Mouse (Mus musculus): ENCODE results near the gene Cdkal1. TPM values are rescaled to one million over a fixed set of nuclear protein-coding genes. Genes with fewer than 3 reads are reported as not detected.

The Cdkal1 gene
- polyA plus RNA-seq, 1 experiment, result 1.2 TPM

GRCm38 (mm10) chr13:29504861-29505568 lies 350.5 kb downstream of the Cdkal1 start:
- TF ChIP-seq POLR2A (IDR thresholded peaks at IDR 0.05; ENCODE audit: low read depth, low read length) (no peak), CTCF (IDR thresholded peaks at IDR 0.05; ENCODE audit: extremely low read depth, insufficient read depth, insufficient read length, insufficient replicate concordance) (no peak)
- H3K4me3 ChIP-seq (ENCODE audit: extremely low read depth, insufficient read depth, insufficient read length), result no peak overlapping the region
- no peaks in the 10 kb centered on the region for H3K27me3 ChIP-seq (ENCODE audit: control insufficient read depth, insufficient read depth, low read length)
- DNase-seq (ENCODE audit: low read depth in 1 of 2, low spot score in 2 of 2), result no peak
- H3K27ac ChIP-seq (ENCODE audit: insufficient read depth, low read length), result no peak overlapping the region
- 87% methylated on average over 4 of the region's 4 CpGs for WGBS
- no peaks in the 10 kb centered on the region; the same call in 1 of the 2 replicates for H3K4me1 ChIP-seq (ENCODE audit: control insufficient read depth, insufficient read depth, insufficient read length)
- H3K36me3 ChIP-seq (ENCODE audit: control insufficient read depth, insufficient read depth, low read length), result no peaks in the 10 kb centered on the region

GRCm38 (mm10) chr13:29503147-29504044 lies 352.1 kb downstream of the Cdkal1 start:
- WGBS, result 69% methylated on average over 6 of the region's 6 CpGs
- Histone ChIP-seq H3K27me3 (ENCODE audit: control insufficient read depth, insufficient read depth, low read length) (no peaks in the 10 kb centered on the region), H3K4me3 (ENCODE audit: extremely low read depth, insufficient read depth, insufficient read length) (no peak overlapping the region), H3K4me1 (ENCODE audit: control insufficient read depth, insufficient read depth, insufficient read length) (peaks cover 2% of the 10 kb centered on the region; the same call in 1 of the 2 replicates), H3K27ac (ENCODE audit: insufficient read depth, low read length) (no peak overlapping the region), H3K36me3 (ENCODE audit: control insufficient read depth, insufficient read depth, low read length) (no peaks in the 10 kb centered on the region)
- no peak for DNase-seq (ENCODE audit: low read depth in 1 of 2, low spot score in 2 of 2)
- no peak for TF ChIP-seq POLR2A (IDR thresholded peaks at IDR 0.05; ENCODE audit: low read depth, low read length)
- no peak for TF ChIP-seq CTCF (IDR thresholded peaks at IDR 0.05; ENCODE audit: extremely low read depth, insufficient read depth, insufficient read length, insufficient replicate concordance)

GRCm38 (mm10) chr13:29502481-29503146 lies 352.9 kb downstream of the Cdkal1 start:
- no peak for DNase-seq (ENCODE audit: low read depth in 1 of 2, low spot score in 2 of 2)
- TF ChIP-seq POLR2A (IDR thresholded peaks at IDR 0.05; ENCODE audit: low read depth, low read length), result no peak
- Histone ChIP-seq H3K4me3 (ENCODE audit: extremely low read depth, insufficient read depth, insufficient read length) (no peak overlapping the region), H3K27me3 (ENCODE audit: control insufficient read depth, insufficient read depth, low read length) (no peaks in the 10 kb centered on the region), H3K4me1 (ENCODE audit: control insufficient read depth, insufficient read depth, insufficient read length) (peaks cover 2% of the 10 kb centered on the region; the same call in 1 of the 2 replicates), H3K27ac (ENCODE audit: insufficient read depth, low read length) (no peak overlapping the region), H3K36me3 (ENCODE audit: control insufficient read depth, insufficient read depth, low read length) (no peaks in the 10 kb centered on the region)
- 82% methylated on average over 5 of the region's 5 CpGs for WGBS

DNA sequence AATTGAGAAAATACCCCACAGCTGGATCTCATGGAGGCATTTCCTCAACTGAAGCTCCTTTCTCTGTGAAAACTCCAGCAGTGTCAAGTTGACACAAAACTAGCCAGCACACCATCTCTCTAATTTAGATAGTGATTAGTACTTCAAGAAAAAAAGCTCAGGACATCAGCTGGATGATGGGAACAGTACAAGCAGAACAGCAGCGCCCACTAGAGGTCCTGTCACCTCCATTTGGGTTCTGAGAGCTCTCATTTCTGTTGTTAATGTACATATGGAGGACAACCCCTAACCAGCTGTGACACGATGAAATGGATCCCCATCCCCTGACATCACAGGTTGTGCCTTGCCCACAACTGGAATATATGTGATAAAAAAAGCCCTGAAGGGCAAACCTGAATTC lies 354.3 kb downstream of the Cdkal1 start:
- Histone ChIP-seq H3K27me3 (ENCODE audit: control insufficient read depth, insufficient read depth, low read length) (no peaks in the 10 kb centered on the region), H3K27ac (ENCODE audit: insufficient read depth, low read length) (no peak overlapping the region), H3K36me3 (ENCODE audit: control insufficient read depth, insufficient read depth, low read length) (no peaks in the 10 kb centered on the region), H3K4me3 (ENCODE audit: extremely low read depth, insufficient read depth, insufficient read length) (no peak overlapping the region), H3K4me1 (ENCODE audit: control insufficient read depth, insufficient read depth, insufficient read length) (peaks cover 2% of the 10 kb centered on the region; the same call in 1 of the 2 replicates)
- 93% methylated on average over 2 of the region's 2 CpGs for WGBS
- TF ChIP-seq CTCF (IDR thresholded peaks at IDR 0.05; ENCODE audit: extremely low read depth, insufficient read depth, insufficient read length, insufficient replicate concordance) (no peak), POLR2A (IDR thresholded peaks at IDR 0.05; ENCODE audit: low read depth, low read length) (no peak)
- no peak for DNase-seq (ENCODE audit: low read depth in 1 of 2, low spot score in 2 of 2)

GRCm38 (mm10) chr13:29499750-29500149 lies 355.7 kb downstream of the Cdkal1 start:
- Histone ChIP-seq H3K4me1 (ENCODE audit: control insufficient read depth, insufficient read depth, insufficient read length) (peaks cover 2% of the 10 kb centered on the region; the same call in 1 of the 2 replicates), H3K36me3 (ENCODE audit: control insufficient read depth, insufficient read depth, low read length) (no peaks in the 10 kb centered on the region), H3K4me3 (ENCODE audit: extremely low read depth, insufficient read depth, insufficient read length) (no peak overlapping the region), H3K27me3 (ENCODE audit: control insufficient read depth, insufficient read depth, low read length) (no peaks in the 10 kb centered on the region), H3K27ac (ENCODE audit: insufficient read depth, low read length) (no peak overlapping the region)
- WGBS, result 60% methylated on average over 2 of the region's 2 CpGs
- TF ChIP-seq POLR2A (IDR thresholded peaks at IDR 0.05; ENCODE audit: low read depth, low read length) (no peak), CTCF (IDR thresholded peaks at IDR 0.05; ENCODE audit: extremely low read depth, insufficient read depth, insufficient read length, insufficient replicate concordance) (no peak)
- peak in 1 of 2 experiments; percentile 4 for DNase-seq (ENCODE audit: low read depth in 1 of 2, low spot score in 2 of 2)

DNA sequence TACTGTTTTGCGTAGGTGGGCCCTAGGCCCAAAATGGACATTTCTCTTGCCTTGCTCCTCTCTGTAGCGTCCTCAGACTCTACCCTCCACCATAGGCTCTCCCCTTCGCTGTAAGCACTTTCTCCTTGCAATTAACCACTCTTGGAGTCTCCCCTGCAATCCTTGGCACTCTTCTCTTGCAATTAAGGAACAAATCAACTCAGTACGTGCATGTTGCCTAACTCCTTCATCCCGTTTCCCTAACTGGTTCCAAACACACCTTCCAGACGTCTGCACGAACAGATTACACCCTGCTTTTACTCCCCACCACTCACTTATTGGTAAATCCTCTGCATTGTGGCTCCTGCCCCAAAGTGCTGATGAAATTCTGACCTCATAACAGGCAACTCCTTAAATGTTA lies 358.2 kb downstream of the Cdkal1 start:
- Histone ChIP-seq H3K36me3 (ENCODE audit: control insufficient read depth, insufficient read depth, low read length) (no peaks in the 10 kb centered on the region), H3K4me1 (ENCODE audit: control insufficient read depth, insufficient read depth, insufficient read length) (peaks cover 2% of the 10 kb centered on the region; the same call in 1 of the 2 replicates), H3K27ac (ENCODE audit: insufficient read depth, low read length) (no peak overlapping the region), H3K27me3 (ENCODE audit: control insufficient read depth, insufficient read depth, low read length) (no peaks in the 10 kb centered on the region), H3K4me3 (ENCODE audit: extremely low read depth, insufficient read depth, insufficient read length) (no peak overlapping the region)
- DNase-seq (ENCODE audit: low read depth in 1 of 2, low spot score in 2 of 2), result no peak
- no peak for TF ChIP-seq POLR2A (IDR thresholded peaks at IDR 0.05; ENCODE audit: low read depth, low read length)
- no peak for TF ChIP-seq CTCF (IDR thresholded peaks at IDR 0.05; ENCODE audit: extremely low read depth, insufficient read depth, insufficient read length, insufficient replicate concordance)
- WGBS, result 87% methylated on average over 7 of the region's 7 CpGs
